Mouse (Mus musculus) neural tube, embryonic 13.5 days (tissue): ENCODE measurements at regions not wholly inside any gene's neighbourhood (a gene's known extent, or its start where the extent isn't known, plus 50 kb on each side); places are given as distances from the start of the nearest gene placed in this dataset.
A peak's percentile ranks its signal among the peaks of the same experiment; 100 is the strongest.
"Not testable (repeated sequence)": the region's sequence is repeated elsewhere in the genome, so short reads cannot be mapped to it uniquely, and the experiment has no call there.

Experiments used
- ATAC-seq: fragments of 200-750 bp; cut with Nextera tagmentation; 2 replicates; pipeline ENCODE4 v1.8.0; 2017; ENCODE audit warnings: low read depth, mild to moderate bottlenecking, moderate TSS enrichment, moderate library complexity
- H3K27ac ChIP-seq: fragments of 300-500 bp; sonication (generic); replicated peaks from 2 replicates; pipeline ENCODE4 v1.5.1; 2015; ENCODE audit warnings: moderate library complexity, mild to moderate bottlenecking, inconsistent platforms
- H3K27me3 ChIP-seq: fragments of 300-500 bp; sonication (generic); 2 replicates; pipeline ENCODE4 v1.6.1; 2015; ENCODE audit warnings: mild to moderate bottlenecking, inconsistent platforms
- H3K36me3 ChIP-seq: fragments of 300-500 bp; sonication (generic); 2 replicates; pipeline ENCODE4 v1.6.1; 2015; ENCODE audit warnings: mild to moderate bottlenecking, inconsistent platforms
- H3K4me1 ChIP-seq: fragments of 300-500 bp; sonication (generic); replicated peaks from 2 replicates; pipeline ENCODE4 v1.6.1; 2015; ENCODE audit warnings: inconsistent platforms
- H3K4me2 ChIP-seq: fragments of 300-500 bp; sonication (generic); 2 replicates; pipeline ENCODE4 v1.6.1; 2015; ENCODE audit warnings: inconsistent platforms, mild to moderate bottlenecking, moderate library complexity
- H3K4me3 ChIP-seq: fragments of 300-500 bp; sonication (generic); 2 replicates; pipeline ENCODE4 v1.5.1; 2015; ENCODE audit warnings: mild to moderate bottlenecking, inconsistent platforms
- H3K9ac ChIP-seq: fragments of 300-500 bp; sonication (generic); 2 replicates; pipeline ENCODE4 v1.6.1; 2015; ENCODE audit warnings: moderate library complexity, mild to moderate bottlenecking, inconsistent platforms
- H3K9me3 ChIP-seq: fragments of 300-500 bp; sonication (generic); 2 replicates; pipeline ENCODE4 v1.6.1; 2016; ENCODE audit warnings: inconsistent platforms
- WGBS: fragments of 180-500 bp; shearing (Covaris S2); methylation state at CpG from one replicate; pipeline ENCODE4 v1.1.7; 2015; 5-methylcytosine and 5-hydroxymethylcytosine counted together

GRCm38 (mm10) chr14:81685691-81686090, 1701.8 kb downstream of the Olfm4 start:
- Histone ChIP-seq H3K9me3 (no peaks in the 10 kb centered on the region), H3K27ac (no peak overlapping the region), H3K27me3 (no peaks in the 10 kb centered on the region), H3K4me3 (no peak overlapping the region), H3K4me1 (peaks cover 5% of the 10 kb centered on the region; the same call in 1 of the 2 replicates), H3K36me3 (no peaks in the 10 kb centered on the region), H3K4me2 (no peak overlapping the region), H3K9ac (no peak overlapping the region)
- 21% methylated on average over 5 of the region's 5 CpGs for WGBS
- ATAC-seq: peak; percentile 83; the same call in 1 of the 2 replicates

- not testable (repeated sequence) for H3K9ac ChIP-seq, H3K9me3 ChIP-seq, ATAC-seq, H3K4me1 ChIP-seq, H3K27ac ChIP-seq, H3K4me3 ChIP-seq, H3K27me3 ChIP-seq, H3K4me2 ChIP-seq, H3K36me3 ChIP-seq
- WGBS: no CpG with 5 or more reads among the region's 2 CpGs
Observed at GRCm38 (mm10) chr14:81692245-81692644, 1708.4 kb downstream of the Olfm4 start.

GRCm38 (mm10) chr14:81716056-81716455, 1732.2 kb downstream of the Olfm4 start:
- no peak for ATAC-seq
- 77% methylated on average over 5 of the region's 5 CpGs for WGBS
- Histone ChIP-seq H3K36me3 (no peaks in the 10 kb centered on the region), H3K4me2 (no peak overlapping the region), H3K27ac (no peak overlapping the region), H3K4me3 (no peak overlapping the region), H3K9ac (no peak overlapping the region), H3K9me3 (no peaks in the 10 kb centered on the region), H3K27me3 (no peaks in the 10 kb centered on the region), H3K4me1 (no peaks in the 10 kb centered on the region)
